Mouse (Mus musculus) thymus, postnatal 10 days (tissue): ENCODE data around the gene Frmd5.

Experiments used
- DNase-seq, 2 experiments: peaks; one replicate each; pipeline ENCODE4 v3.0.0; 2021; ENCODE audit warnings: low spot score in 2 of 2

The Frmd5 gene

GRCm38 (mm10) chr2:121761861-121762260 lies 45.0 kb downstream of the Frmd5 start:
- DNase-seq, result no peak

GRCm38 (mm10) chr2:121761281-121761795 lies 45.5 kb downstream of the Frmd5 start:
- no peak for DNase-seq

- DNase-seq, result no peak
Measured at GRCm38 (mm10) chr2:121760646-121761045, 46.2 kb downstream of the Frmd5 start.

- no peak for DNase-seq
Measured at GRCm38 (mm10) chr2:121758258-121758657, 48.6 kb downstream of the Frmd5 start.

GRCm38 (mm10) chr2:121756336-121756735 lies 50.6 kb downstream of the Frmd5 start:
- DNase-seq, result no peak

- no peak for DNase-seq
Measured at GRCm38 (mm10) chr2:121755056-121755455, 51.8 kb downstream of the Frmd5 start.

GRCm38 (mm10) chr2:121750121-121750520 lies 56.8 kb downstream of the Frmd5 start:
- no peak for DNase-seq

- no peak for DNase-seq
Measured at GRCm38 (mm10) chr2:121741151-121741550, 65.7 kb downstream of the Frmd5 start.

GRCm38 (mm10) chr2:121739410-121739809 lies 67.5 kb downstream of the Frmd5 start:
- DNase-seq, result no peak

GRCm38 (mm10) chr2:121733426-121733825 lies 73.5 kb downstream of the Frmd5 start:
- no peak for DNase-seq

GRCm38 (mm10) chr2:121730486-121730885 lies 76.4 kb downstream of the Frmd5 start:
- DNase-seq, result no peak

GRCm38 (mm10) chr2:121728907-121729575 lies 77.8 kb downstream of the Frmd5 start:
- no peak for DNase-seq

- DNase-seq, result no peak
Measured at GRCm38 (mm10) chr2:121724866-121725265, 82.0 kb downstream of the Frmd5 start.

GRCm38 (mm10) chr2:121723796-121724195 lies 83.1 kb downstream of the Frmd5 start:
- no peak for DNase-seq

GRCm38 (mm10) chr2:121719000-121719399 lies 87.9 kb downstream of the Frmd5 start:
- DNase-seq, result no peak

- no peak for DNase-seq
Measured at GRCm38 (mm10) chr2:121717133-121717532, 89.8 kb downstream of the Frmd5 start.

- DNase-seq, result peak in 1 of 2 experiments; percentile 7
Measured at GRCm38 (mm10) chr2:121713567-121713966, 93.3 kb downstream of the Frmd5 start.

GRCm38 (mm10) chr2:121711748-121712384 lies 95.0 kb downstream of the Frmd5 start:
- no peak for DNase-seq

GRCm38 (mm10) chr2:121709096-121709495 lies 97.8 kb downstream of the Frmd5 start:
- DNase-seq, result no peak

- DNase-seq, result no peak
Measured at GRCm38 (mm10) chr2:121707461-121707860, 99.4 kb downstream of the Frmd5 start.

GRCm38 (mm10) chr2:121705756-121706155 lies 101.1 kb downstream of the Frmd5 start:
- DNase-seq, result no peak

GRCm38 (mm10) chr2:121699331-121699730 lies 107.6 kb downstream of the Frmd5 start:
- DNase-seq, result no peak

GRCm38 (mm10) chr2:121695436-121695835 lies 111.5 kb downstream of the Frmd5 start:
- DNase-seq, result peak in 1 of 2 experiments; percentile 42
